Mouse (Mus musculus) CD4-positive, CD25-positive, alpha-beta regulatory T cell, adult 2 months (primary cell): ENCODE measurements at regions not wholly inside any gene's neighbourhood (a gene's known extent, or its start where the extent isn't known, plus 50 kb on each side); places are given as distances from the start of the nearest gene placed in this dataset.

ENCODE experiments used
- DNase-seq: peaks from one replicate; pipeline ENCODE4 v3.0.0-alpha.2; 2012; ENCODE audit warnings: low read depth, low spot score

GRCm38 (mm10) chr12:59599785-59600184 lies 380.3 kb upstream of the Fbxo33 start:
- no peak for DNase-seq

- no peak for DNase-seq
Measured at GRCm38 (mm10) chr12:59589354-59589753, 369.8 kb upstream of the Fbxo33 start.

DNA sequence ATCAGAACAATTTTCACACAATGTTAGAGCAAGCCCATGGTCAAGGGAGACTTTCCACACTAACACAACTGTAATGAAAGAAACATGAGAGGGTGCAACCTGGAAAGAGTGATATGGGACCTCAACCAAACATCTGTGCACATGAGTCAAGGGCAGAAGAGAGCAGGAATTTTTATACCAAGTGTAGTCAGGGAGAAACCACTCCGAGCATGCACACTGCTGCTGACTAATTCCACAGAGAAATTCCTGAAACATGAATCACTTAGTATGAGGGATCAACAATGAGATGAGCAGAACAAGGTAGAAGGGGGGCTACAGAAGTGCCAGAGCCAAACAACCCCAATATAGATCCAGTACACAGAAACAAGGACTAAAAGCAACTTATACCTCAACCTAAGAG lies 363.1 kb upstream of the Fbxo33 start:
- DNase-seq, result no peak

DNA sequence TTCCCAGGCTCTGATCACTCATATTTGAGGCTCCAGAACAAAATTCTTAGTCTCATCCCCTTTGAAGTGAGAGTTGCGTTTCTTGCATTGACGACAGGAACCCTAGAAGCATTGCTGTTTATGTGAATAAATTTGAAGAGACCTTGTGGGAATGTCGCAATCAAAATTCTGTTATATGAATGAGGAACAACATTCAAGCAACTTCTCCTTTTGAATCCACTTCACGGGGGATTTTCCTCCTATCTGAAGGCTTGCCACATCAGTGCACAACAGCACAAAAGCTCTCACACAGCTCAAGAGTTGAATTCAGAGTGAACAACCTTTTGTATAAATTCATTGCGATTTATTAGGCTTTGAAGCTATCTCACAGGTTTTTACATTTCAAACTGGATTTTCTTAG lies 360.2 kb upstream of the Fbxo33 start:
- DNase-seq, result no peak

DNA sequence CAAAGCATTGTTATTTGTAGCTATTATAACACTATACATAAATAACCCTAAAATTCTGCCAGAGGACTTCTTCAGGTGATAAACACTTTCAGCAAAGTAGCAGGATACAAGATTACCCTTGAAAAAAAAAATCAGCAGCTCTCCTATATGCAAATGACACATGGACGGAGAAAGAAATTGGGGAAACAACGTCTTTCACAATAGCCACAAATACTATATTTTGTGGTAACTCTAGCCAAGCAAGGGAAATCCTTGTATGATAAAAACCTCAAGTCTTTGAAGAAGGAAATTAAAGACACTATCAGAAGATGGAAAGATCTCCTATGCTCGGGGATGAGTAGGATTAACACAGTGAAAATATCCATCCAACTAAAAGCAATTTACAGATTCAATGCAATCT lies 344.4 kb upstream of the Fbxo33 start:
- DNase-seq, result no peak

GRCm38 (mm10) chr12:59539788-59540187 lies 320.3 kb upstream of the Fbxo33 start:
- DNase-seq, result no peak

- DNase-seq, result no peak
Measured at GRCm38 (mm10) chr12:59530521-59530920, 311.0 kb upstream of the Fbxo33 start.

- DNase-seq, result no peak
Measured at GRCm38 (mm10) chr12:59523368-59523767, 303.8 kb upstream of the Fbxo33 start.

GRCm38 (mm10) chr12:59521946-59522345 lies 302.4 kb upstream of the Fbxo33 start:
- DNase-seq, result no peak

- DNase-seq, result no peak
Measured at GRCm38 (mm10) chr12:59509857-59510256, 290.3 kb upstream of the Fbxo33 start.

- DNase-seq, result no peak
Measured at GRCm38 (mm10) chr12:59509175-59509574, 289.6 kb upstream of the Fbxo33 start.

- no peak for DNase-seq
Measured at GRCm38 (mm10) chr12:59507431-59507830, 287.9 kb upstream of the Fbxo33 start.

DNA sequence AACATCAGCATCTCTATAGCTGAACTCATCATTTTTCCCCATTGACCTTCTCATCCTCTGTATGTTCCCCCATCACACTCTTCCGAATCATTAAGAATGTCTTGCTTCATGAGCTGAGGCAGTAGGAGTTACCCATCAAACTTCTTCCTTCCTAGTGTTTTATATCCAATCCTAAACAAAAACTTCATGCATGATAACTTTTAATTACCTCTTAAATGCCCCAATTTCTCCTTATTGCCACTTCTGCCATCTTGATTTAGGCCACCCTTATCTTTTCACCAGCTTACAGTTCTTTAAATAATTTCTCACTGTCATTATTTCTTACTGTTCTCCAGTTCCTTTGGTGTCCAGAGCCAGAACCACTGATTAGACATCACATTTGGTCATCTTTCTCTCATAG lies 277.9 kb upstream of the Fbxo33 start:
- no peak for DNase-seq

GRCm38 (mm10) chr12:59488019-59488418 lies 268.5 kb upstream of the Fbxo33 start:
- no peak for DNase-seq

DNA sequence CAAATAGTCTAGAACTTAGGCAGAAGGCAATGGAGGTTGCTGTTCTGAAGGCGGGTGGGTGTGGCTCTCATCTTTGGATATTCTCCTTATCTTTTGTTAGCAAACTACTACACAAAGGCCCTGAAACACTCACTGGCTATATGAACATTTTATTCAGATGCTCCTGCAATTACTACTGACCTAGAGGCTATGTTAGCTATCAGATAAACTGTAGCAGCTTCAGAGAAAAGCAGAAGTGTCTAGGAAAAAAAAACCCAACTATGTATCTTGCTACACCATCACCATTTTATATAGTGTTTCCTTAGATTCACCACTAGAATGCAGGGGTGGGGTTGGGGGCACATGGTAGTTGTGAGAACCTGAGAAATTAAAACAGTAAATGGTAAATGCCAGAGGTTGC lies 268.0 kb upstream of the Fbxo33 start:
- DNase-seq, result no peak

DNA sequence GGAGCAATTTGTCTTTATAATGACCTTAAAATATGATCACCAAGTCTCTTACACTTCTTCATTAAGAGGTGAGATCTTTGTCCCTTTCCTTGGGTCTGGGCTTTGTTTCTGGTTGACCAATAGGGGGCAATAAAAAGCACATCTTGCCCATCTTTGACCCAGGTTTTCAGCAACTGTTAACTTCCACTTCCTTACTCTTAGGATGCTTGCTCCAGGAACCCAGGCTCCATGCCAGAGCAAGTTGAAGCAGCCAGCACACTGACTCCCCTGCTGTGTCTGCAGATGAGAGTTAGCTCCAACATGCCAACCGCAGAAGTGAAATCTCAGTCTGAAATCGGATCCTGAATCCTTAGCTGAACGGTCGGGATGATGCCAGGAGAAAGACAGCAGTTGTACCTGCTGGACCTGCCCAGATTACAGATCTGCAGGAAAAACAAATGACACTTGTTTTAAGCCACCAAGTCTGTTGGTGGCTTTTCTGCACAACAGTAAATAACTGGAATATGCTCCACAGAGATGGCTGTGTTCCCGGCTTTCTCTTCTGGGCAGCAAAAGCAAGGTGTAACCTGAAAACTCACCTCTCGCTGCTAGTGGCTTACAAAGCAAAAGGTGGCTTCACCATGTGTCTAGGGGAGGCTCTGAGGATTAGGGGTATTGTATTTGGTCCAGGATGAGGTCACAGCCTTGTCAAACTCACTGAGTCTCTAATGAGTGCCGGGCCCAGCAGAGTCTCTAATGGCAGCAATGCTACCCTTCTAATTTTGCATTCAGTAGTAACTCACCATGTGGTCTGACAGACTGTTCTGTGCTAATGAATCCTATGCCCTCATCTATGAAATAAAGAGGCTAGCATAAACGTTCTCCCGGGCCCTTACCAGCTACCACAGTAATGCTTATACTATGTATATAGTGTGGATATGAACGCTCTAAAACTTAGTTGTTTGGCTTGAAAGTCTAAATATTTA lies 241.8 kb upstream of the Fbxo33 start:
- DNase-seq, result no peak

GRCm38 (mm10) chr12:59456175-59456851 lies 236.8 kb upstream of the Fbxo33 start:
- no peak for DNase-seq

- no peak for DNase-seq
Measured at GRCm38 (mm10) chr12:59415051-59415450, 195.5 kb upstream of the Fbxo33 start.

- no peak for DNase-seq
Measured at GRCm38 (mm10) chr12:59411491-59411890, 192.0 kb upstream of the Fbxo33 start.

GRCm38 (mm10) chr12:59391103-59391502 lies 171.6 kb upstream of the Fbxo33 start:
- no peak for DNase-seq

DNA sequence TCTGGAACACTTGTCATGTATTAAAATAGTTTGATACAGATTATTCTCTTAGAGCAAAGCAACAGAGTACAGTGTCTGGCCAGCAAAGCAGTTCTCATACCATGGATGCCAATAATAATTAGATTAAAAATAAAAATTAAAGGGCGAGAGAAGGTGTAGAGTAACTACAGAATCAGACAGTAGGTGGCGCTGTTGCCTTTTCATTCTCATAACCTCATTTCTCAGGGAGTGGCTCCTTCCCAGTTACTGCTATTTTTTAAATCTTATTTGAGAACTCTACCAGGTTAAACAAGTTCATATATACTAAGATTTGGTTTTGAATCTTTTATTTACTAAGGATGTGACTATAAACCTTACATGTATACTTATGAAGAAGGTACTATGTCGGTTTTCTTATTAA lies 163.3 kb upstream of the Fbxo33 start:
- DNase-seq, result peak; percentile 41

GRCm38 (mm10) chr12:59341586-59341985 lies 122.1 kb upstream of the Fbxo33 start:
- no peak for DNase-seq

DNA sequence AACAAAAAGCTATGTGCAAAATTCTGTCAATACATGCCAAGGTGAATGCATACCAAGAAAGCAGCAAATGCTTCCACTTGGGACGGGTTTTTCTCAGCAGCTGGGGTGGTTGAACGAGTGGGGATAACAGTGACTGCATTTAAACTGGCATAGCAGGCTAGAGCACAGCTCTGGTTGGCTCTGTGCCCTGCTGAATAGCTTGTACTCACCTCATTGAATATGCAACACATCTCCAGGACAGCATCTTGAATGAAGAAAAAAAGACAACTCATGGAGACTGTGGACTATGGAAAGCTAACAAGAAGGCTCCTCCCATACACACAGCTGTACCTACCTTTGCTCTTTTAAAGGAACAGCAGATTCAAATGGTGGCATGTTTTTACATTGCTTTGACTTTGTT lies 111.2 kb upstream of the Fbxo33 start:
- DNase-seq, result no peak
